Mouse (Mus musculus) frontal cortex, postnatal 10 days (tissue): ENCODE results near the gene Maz.
A peak's percentile ranks its signal among the peaks of the same experiment; 100 is the strongest.

Experiments used
- DNase-seq, 2 experiments: peaks; one replicate each; pipeline ENCODE4 v3.0.0; 2022; ENCODE audit warnings: low spot score in 2 of 2, mixed read lengths in 1 of 2

Maz gene

GRCm38 (mm10) chr7:127026984-127027726 is at the start of gene Maz:
TSS of gene Maz (minus strand) at chr7:127027037.
- peak; percentile 99 for DNase-seq

- no peak for DNase-seq
These were observed 49.4 kb upstream of the Maz start for GRCm38 (mm10) chr7:127076188-127076587.

GRCm38 (mm10) chr7:127073221-127073620 is 46.4 kb upstream of the Maz start:
- no peak for DNase-seq

- no peak for DNase-seq
These were observed 44.1 kb upstream of the Maz start for GRCm38 (mm10) chr7:127070871-127071413.

GRCm38 (mm10) chr7:127066317-127066716 is 39.5 kb upstream of the Maz start:
- no peak for DNase-seq

GRCm38 (mm10) chr7:127065538-127065937 is 38.7 kb upstream of the Maz start:
- no peak for DNase-seq

GRCm38 (mm10) chr7:127055026-127055585 is 28.3 kb upstream of the Maz start:
- no peak for DNase-seq

GRCm38 (mm10) chr7:127041851-127042672 is 15.2 kb upstream of the Maz start, which contains the start of gene Kif22:
TSS of gene Kif22 (minus strand) at chr7:127042471.
- peak; percentile 74 to 84 for DNase-seq

- no peak for DNase-seq
These were observed 4.4 kb upstream of the Maz start for GRCm38 (mm10) chr7:127031244-127031643.

- DNase-seq = no peak
These were observed 3.3 kb upstream of the Maz start for GRCm38 (mm10) chr7:127030172-127030571.

- DNase-seq = no peak
These were observed 1.0 kb upstream of the Maz start for GRCm38 (mm10) chr7:127027885-127028284.

GRCm38 (mm10) chr7:127026616-127026983 is 237 bp downstream of the Maz start:
- no peak for DNase-seq

- peak; percentile 72 to 76 for DNase-seq
These were observed 656 bp downstream of the Maz start for GRCm38 (mm10) chr7:127026161-127026600.

- DNase-seq = peak; percentile 35 to 54
These were observed 1.2 kb downstream of the Maz start for GRCm38 (mm10) chr7:127025556-127026160.

GRCm38 (mm10) chr7:127024755-127025555 is 1.9 kb downstream of the Maz start:
- peak; percentile 79 to 82 for DNase-seq

GRCm38 (mm10) chr7:127023896-127024690 is 2.7 kb downstream of the Maz start:
- peak in 1 of 2 experiments; percentile 20 for DNase-seq

- DNase-seq = peak; percentile 30 to 44
These were observed 3.6 kb downstream of the Maz start for GRCm38 (mm10) chr7:127023272-127023691.

- peak in 1 of 2 experiments; percentile 16 for DNase-seq
These were observed 4.1 kb downstream of the Maz start for GRCm38 (mm10) chr7:127022528-127023271.
